Mouse (Mus musculus) natural killer cell, adult 2 months (primary cell): ENCODE measurements around the gene Vmn1r15.

Experiments
- DNase-seq, 2 experiments: peaks; one replicate each; pipeline ENCODE4 v3.0.0; 2022; ENCODE audit warnings: low spot score in 2 of 2

Vmn1r15 gene

GRCm38 (mm10) chr6:57257652-57258051 is at the start of gene Vmn1r15:
Vmn1r15 (plus strand) TSS chr6:57257952.
- DNase-seq: no peak

- no peak for DNase-seq
Observed at GRCm38 (mm10) chr6:57231386-57231785, 26.4 kb upstream of the Vmn1r15 start, which contains the start of gene Vmn1r14. Vmn1r14 (plus strand) TSS chr6:57231686.

GRCm38 (mm10) chr6:57260990-57261389 is 3.2 kb downstream of the Vmn1r15 start:
- no peak for DNase-seq

GRCm38 (mm10) chr6:57271881-57272280 is 14.1 kb downstream of the Vmn1r15 start:
- DNase-seq: no peak

GRCm38 (mm10) chr6:57272517-57272916 is 14.8 kb downstream of the Vmn1r15 start:
- DNase-seq: no peak

- DNase-seq: no peak
Observed at GRCm38 (mm10) chr6:57278952-57279351, 21.2 kb downstream of the Vmn1r15 start.
